Mouse (Mus musculus) erythroblast, embryonic 14.5 days (primary cell): ENCODE measurements around the gene Alpk1.

Experiments
- GATA1 ChIP-seq: IDR thresholded peaks from 2 replicates; pipeline ENCODE4 v1.6.1; 2012; ENCODE audit warnings: low read length, inconsistent platforms, mixed read lengths
- TAL1 ChIP-seq: IDR thresholded peaks from 3 replicates; pipeline ENCODE4 v1.6.1; 2012; ENCODE audit warnings: low read length, inconsistent platforms, mixed read lengths

GRCm38 (mm10) chr3:127728046-127728445 lies 52.3 kb downstream of the Alpk1 start:
- no peak for TF ChIP-seq GATA1
- TF ChIP-seq TAL1 = no peak
